Mouse (Mus musculus) thymus, adult 2 months (tissue): Measurements from ENCODE around the gene Psap.

Source experiments
- CTCF ChIP-seq: fragments of 200-500 bp; IDR thresholded peaks from 2 replicates; pipeline ENCODE4 v1.5.1; 2012; ENCODE audit warnings: mild to moderate bottlenecking, control low read depth, low read length, moderate library complexity, borderline replicate concordance; ENCODE audit not compliant: control insufficient read depth, poor library complexity, insufficient read depth; ENCODE audit errors: extremely low read depth
- POLR2A ChIP-seq: fragments of 200-500 bp; IDR thresholded peaks from 2 replicates; pipeline ENCODE4 v1.6.1; 2012; ENCODE audit warnings: mild to moderate bottlenecking, low read length, control low read depth, moderate library complexity; ENCODE audit not compliant: control insufficient read depth, poor library complexity, insufficient read depth; ENCODE audit errors: extremely low read depth

DNA sequence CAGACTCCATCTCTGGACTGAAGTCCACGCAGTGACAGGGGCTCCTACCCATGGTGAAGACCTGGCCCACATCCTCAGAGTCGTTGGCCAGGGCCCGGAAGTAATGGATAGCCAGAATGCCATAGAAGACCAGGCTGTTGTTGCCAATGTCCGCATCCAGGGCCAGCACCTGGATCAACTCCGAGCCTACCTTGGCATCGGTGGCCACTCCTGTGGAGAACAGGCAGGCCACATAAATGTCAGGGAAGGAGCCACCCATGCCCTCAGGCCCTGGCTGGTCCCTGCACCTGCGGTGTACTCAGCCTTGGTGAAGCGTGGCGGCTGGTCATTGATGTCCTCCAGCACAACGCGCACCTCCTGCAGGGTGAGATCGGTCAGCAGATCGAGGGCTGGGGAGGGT is 33.2 kb downstream of the Psap start:
- TF ChIP-seq POLR2A (no peak), CTCF (no peak)
